Mouse (Mus musculus): Measurements from ENCODE around the gene Gli3. TPM values are rescaled to one million over a fixed set of nuclear protein-coding genes. Genes with fewer than 3 reads are reported as not detected.
A peak's percentile ranks its signal among the peaks of the same experiment; 100 is the strongest.

The Gli3 gene
- total RNA-seq, 2 experiments from 2014 or later, result 1.4 TPM

DNA sequence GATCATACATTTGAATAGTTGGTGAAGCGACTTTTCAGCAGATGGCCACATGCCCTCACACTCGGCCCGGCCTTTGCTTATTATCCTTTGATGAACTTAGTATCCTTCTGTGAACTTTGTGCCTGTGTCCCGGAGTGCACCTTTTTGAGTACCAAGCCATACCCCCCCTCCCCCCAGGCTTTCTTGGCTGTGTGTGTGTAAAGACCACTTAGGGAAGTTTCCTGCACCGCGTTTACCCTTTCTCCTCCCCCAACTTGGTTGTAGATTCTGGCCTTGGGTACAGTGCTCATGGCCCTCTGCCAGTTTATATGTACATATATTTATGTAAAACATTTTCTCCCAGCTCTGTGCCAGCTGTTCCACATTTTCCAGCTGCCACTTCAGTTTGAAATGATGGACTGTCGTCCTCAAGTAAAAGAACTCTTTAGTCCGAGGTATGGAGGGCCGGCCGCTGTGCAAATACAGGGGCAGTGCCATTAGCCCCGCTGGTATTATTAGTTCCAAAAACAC lies 1.8 kb downstream of the Gli3 start:
- peak overlapping the region; percentile 88 for H3K4me3 ChIP-seq
- intact Hi-C loops (cut with DNase I), result no loop called here
- DNase-seq, result no peak
- peak overlapping the region; percentile 78 for H3K27ac ChIP-seq
- TF ChIP-seq CTCF (IDR thresholded peaks at IDR 0.05), result no peak

DNA sequence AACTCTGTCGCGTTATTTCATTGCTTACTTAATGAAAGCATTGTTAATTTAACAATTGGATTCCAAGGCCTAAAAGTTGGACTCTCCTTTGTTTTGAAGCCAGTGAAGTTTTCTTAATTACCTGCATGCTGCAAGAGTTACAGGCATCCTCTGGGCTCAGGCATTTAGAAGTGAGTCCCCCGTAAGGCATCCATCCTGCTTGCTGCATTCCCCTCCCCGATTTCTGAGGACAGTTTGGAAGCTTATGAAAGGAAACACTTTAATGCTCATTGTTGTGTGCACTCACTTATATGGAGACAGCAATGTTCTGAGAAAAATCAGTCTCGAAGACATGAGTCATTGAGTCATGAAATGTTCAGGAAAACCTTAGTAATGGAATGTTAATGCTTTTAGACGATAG lies 3.5 kb downstream of the Gli3 start:
- Histone ChIP-seq H3K27ac (no peak overlapping the region), H3K4me3 (no peak overlapping the region)
- no peak for DNase-seq
- no peak for TF ChIP-seq CTCF (IDR thresholded peaks at IDR 0.05)
- intact Hi-C loops (cut with DNase I), result no loop called here

GRCm38 (mm10) chr13:15467409-15467808 lies 4.4 kb downstream of the Gli3 start:
- intact Hi-C loops (cut with DNase I), result no loop called here
- no peak for TF ChIP-seq CTCF (IDR thresholded peaks at IDR 0.05)
- Histone ChIP-seq H3K27ac (no peak overlapping the region), H3K4me3 (no peak overlapping the region)
- DNase-seq, result no peak

DNA sequence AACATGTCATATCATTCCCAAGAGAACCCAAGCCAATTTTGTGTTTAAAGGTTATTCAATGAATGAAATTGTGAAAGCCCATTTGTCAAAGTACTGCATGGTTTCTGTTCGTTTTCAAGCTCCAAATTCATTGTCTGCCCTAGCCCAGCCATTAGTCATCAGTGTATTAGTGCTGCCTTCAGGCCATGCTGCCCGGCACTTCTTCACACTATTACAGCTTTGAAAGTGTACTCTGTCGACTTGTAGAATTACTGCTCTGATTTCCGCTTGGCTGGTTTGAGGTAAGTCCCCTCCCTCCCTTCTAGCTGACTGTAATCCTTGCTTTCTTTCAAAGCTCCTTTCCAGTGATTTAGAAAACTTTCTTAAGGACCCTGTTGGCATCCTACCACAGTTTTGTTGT lies 5.4 kb downstream of the Gli3 start:
- H3K27ac ChIP-seq, result no peak overlapping the region
- DNase-seq, result no peak
- no peak overlapping the region for H3K4me3 ChIP-seq
- intact Hi-C loops (cut with DNase I), result no loop called here
- TF ChIP-seq CTCF (IDR thresholded peaks at IDR 0.05), result no peak

- DNase-seq, result no peak
- Histone ChIP-seq H3K4me3 (no peak overlapping the region), H3K27ac (no peak overlapping the region)
- intact Hi-C loops (cut with DNase I), result no loop called here
- TF ChIP-seq CTCF (IDR thresholded peaks at IDR 0.05), result no peak
Measured at GRCm38 (mm10) chr13:15470056-15470455, 7.0 kb downstream of the Gli3 start.

DNA sequence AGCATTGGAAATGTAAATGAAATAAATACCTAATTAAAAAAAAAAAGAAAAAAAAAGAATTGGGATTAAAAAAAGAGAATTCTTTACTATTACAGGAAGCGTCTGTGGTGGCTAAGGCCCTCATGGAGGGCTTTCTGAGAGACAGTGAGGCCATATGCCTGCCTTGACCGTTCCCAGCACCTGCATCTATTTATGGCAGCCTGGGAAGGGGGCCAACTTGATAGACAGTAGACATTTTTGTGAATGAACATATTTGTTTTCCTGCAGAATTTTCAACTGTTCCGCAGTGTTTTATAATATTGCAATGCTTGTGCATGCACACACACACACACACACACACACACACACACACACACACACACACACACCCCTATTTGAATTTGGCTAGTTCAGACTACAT lies 9.7 kb downstream of the Gli3 start:
- intact Hi-C loops (cut with DNase I), result no loop called here
- H3K4me3 ChIP-seq, result no peak overlapping the region
- H3K27ac ChIP-seq, result no peak overlapping the region
- TF ChIP-seq CTCF (IDR thresholded peaks at IDR 0.05), result no peak
- no peak for DNase-seq

- no peak for DNase-seq
- H3K4me3 ChIP-seq, result no peak overlapping the region
- intact Hi-C loops (cut with DNase I), result no loop called here
- no peak for TF ChIP-seq CTCF (IDR thresholded peaks at IDR 0.05)
- H3K27ac ChIP-seq, result no peak overlapping the region
Measured at GRCm38 (mm10) chr13:15474393-15474792, 11.4 kb downstream of the Gli3 start.

GRCm38 (mm10) chr13:15486033-15486891 lies 23.2 kb downstream of the Gli3 start:
- intact Hi-C loops (cut with DNase I), result no loop called here

GRCm38 (mm10) chr13:15487334-15487733 lies 24.3 kb downstream of the Gli3 start:
- TF ChIP-seq CTCF (IDR thresholded peaks at IDR 0.05), result no peak
- intact Hi-C loops (cut with DNase I), result no loop called here
- Histone ChIP-seq H3K4me3 (no peak overlapping the region), H3K27ac (no peak overlapping the region)
- DNase-seq, result no peak

More at GRCm38 (mm10) chr13:15486033-15486891, 23.2 kb downstream of the Gli3 start:
- H3K4me3 ChIP-seq, result no peak overlapping the region
- H3K27ac ChIP-seq, result no peak overlapping the region
- TF ChIP-seq CTCF (IDR thresholded peaks at IDR 0.05), result no peak
- DNase-seq, result no peak

GRCm38 (mm10) chr13:15488065-15488464 lies 25.0 kb downstream of the Gli3 start:
- intact Hi-C loops (cut with DNase I), result no loop called here
- DNase-seq, result no peak
- no peak overlapping the region for H3K4me3 ChIP-seq
- no peak overlapping the region for H3K27ac ChIP-seq
- no peak for TF ChIP-seq CTCF (IDR thresholded peaks at IDR 0.05)

GRCm38 (mm10) chr13:15495820-15496219 lies 32.8 kb downstream of the Gli3 start:
- intact Hi-C loops (cut with DNase I), result no loop called here
- H3K4me3 ChIP-seq, result no peak overlapping the region
- DNase-seq, result no peak
- TF ChIP-seq CTCF (IDR thresholded peaks at IDR 0.05), result no peak
- no peak overlapping the region for H3K27ac ChIP-seq

DNA sequence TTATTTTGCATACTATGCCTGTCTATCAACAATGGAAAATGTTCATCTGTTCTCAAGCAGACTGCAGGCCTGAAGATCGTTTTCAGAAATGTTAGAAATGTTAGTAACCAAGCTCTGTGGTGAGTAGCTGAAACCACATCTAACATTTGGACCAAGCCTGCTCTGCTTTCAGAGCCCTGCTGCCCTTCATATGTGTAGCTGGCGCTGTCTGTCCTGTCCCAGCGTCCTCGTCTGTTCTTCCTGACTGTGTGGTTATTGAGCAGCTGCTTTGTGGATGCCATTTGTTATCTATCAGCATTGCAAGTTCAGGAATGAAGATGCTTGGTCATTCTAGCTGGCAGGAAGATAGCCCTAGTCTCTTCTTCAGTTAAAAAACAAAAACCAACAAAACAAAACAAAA lies 35.3 kb downstream of the Gli3 start:
- H3K27ac ChIP-seq, result no peak overlapping the region; the same call in 1 of the 2 replicates

GRCm38 (mm10) chr13:15510925-15511324 lies 47.9 kb downstream of the Gli3 start:
- Histone ChIP-seq H3K27ac (no peak overlapping the region), H3K4me3 (no peak overlapping the region)
- intact Hi-C loops (cut with DNase I), result no loop called here
- DNase-seq, result no peak
- TF ChIP-seq CTCF (IDR thresholded peaks at IDR 0.05), result no peak

More for the DNA sequence above, 35.3 kb downstream of the Gli3 start:
- no peak for DNase-seq
- H3K4me3 ChIP-seq, result no peak overlapping the region
- TF ChIP-seq CTCF (IDR thresholded peaks at IDR 0.05), result no peak
- intact Hi-C loops (cut with DNase I), result no loop called here

- no peak for DNase-seq
- no peak for TF ChIP-seq CTCF (IDR thresholded peaks at IDR 0.05)
- Histone ChIP-seq H3K4me3 (no peak overlapping the region), H3K27ac (no peak overlapping the region)
- intact Hi-C loops (cut with DNase I), result no loop called here
Measured at GRCm38 (mm10) chr13:15513114-15513513, 50.1 kb downstream of the Gli3 start.
